Mouse (Mus musculus) kidney, embryonic 15.5 days (tissue): ENCODE results near the gene Pank2. TPM values are rescaled to one million over a fixed set of nuclear protein-coding genes. Genes with fewer than 3 reads are reported as not detected.
"Not testable (repeated sequence)": the region's sequence is repeated elsewhere in the genome, so short reads cannot be mapped to it uniquely, and the experiment has no call there.

ENCODE experiments used
- ATAC-seq: fragments of 200-750 bp; cut with Nextera tagmentation; replicated peaks from 2 replicates; pipeline ENCODE4 v1.8.0; 2017; ENCODE audit warnings: moderate TSS enrichment; ENCODE audit not compliant: low FRiP score
- H3K27ac ChIP-seq: fragments of 300-500 bp; sonication (generic); 2 replicates; pipeline ENCODE4 v1.5.1; 2015; ENCODE audit warnings: mild to moderate bottlenecking, inconsistent platforms
- H3K27me3 ChIP-seq: fragments of 300-500 bp; sonication (generic); 2 replicates; pipeline ENCODE4 v1.6.1; 2015; ENCODE audit warnings: inconsistent platforms
- H3K36me3 ChIP-seq: fragments of 300-500 bp; sonication (generic); 2 replicates; pipeline ENCODE4 v1.6.1; 2015; ENCODE audit warnings: inconsistent platforms
- H3K4me1 ChIP-seq: fragments of 300-500 bp; sonication (generic); 2 replicates; pipeline ENCODE4 v1.6.1; 2015; ENCODE audit warnings: inconsistent platforms
- H3K4me2 ChIP-seq: fragments of 300-500 bp; sonication (generic); 2 replicates; pipeline ENCODE4 v1.6.1; 2015; ENCODE audit warnings: moderate library complexity, mild to moderate bottlenecking, inconsistent platforms
- H3K4me3 ChIP-seq: fragments of 300-500 bp; sonication (generic); replicated peaks from 2 replicates; pipeline ENCODE4 v1.5.1; 2015; ENCODE audit warnings: mild to moderate bottlenecking, inconsistent platforms
- H3K9ac ChIP-seq: fragments of 300-500 bp; sonication (generic); 2 replicates; pipeline ENCODE4 v1.6.1; 2015; ENCODE audit warnings: mild to moderate bottlenecking, inconsistent platforms
- H3K9me3 ChIP-seq: fragments of 300-500 bp; sonication (generic); replicated peaks from 2 replicates; pipeline ENCODE4 v1.6.1; 2016; ENCODE audit warnings: inconsistent platforms
- WGBS: fragments of 180-500 bp; shearing (Covaris S2); methylation state at CpG from one replicate; pipeline ENCODE4 v1.1.7; 2015; ENCODE audit warnings: mixed read lengths; 5-methylcytosine and 5-hydroxymethylcytosine counted together
- polyA plus RNA-seq: library from polyadenylated mRNA; unstranded; fragments of >200 nt; fragmentation: Nextera tagmentation; extraction: Ambion mirVana; gene quantifications from 2 replicates; pipeline ENCODE4 v1.2.1, GENCODE M21; 2015

Pank2 gene
- polyA plus RNA-seq, 1 experiment from 2014 or later = 38.3 TPM

GRCm38 (mm10) chr2:131304497-131304896, 42.2 kb downstream of the Pank2 start:
- Histone ChIP-seq H3K27ac (no peak overlapping the region), H3K4me3 (no peak overlapping the region), H3K4me1 (no peaks in the 10 kb centered on the region), H3K9me3 (no peaks in the 10 kb centered on the region), H3K36me3 (peaks cover 14% of the 10 kb centered on the region), H3K4me2 (no peak overlapping the region), H3K27me3 (no peaks in the 10 kb centered on the region), H3K9ac (no peak overlapping the region)
- ATAC-seq = no peak
- 80% methylated on average over 9 of the region's 9 CpGs for WGBS

- not testable (repeated sequence) for H3K27me3 ChIP-seq, H3K27ac ChIP-seq, H3K9ac ChIP-seq, H3K9me3 ChIP-seq, H3K4me1 ChIP-seq, H3K4me2 ChIP-seq, ATAC-seq, H3K4me3 ChIP-seq
- peaks cover 11% of the 10 kb centered on the region for H3K36me3 ChIP-seq
- 89% methylated on average over 1 of the region's 1 CpGs for WGBS
Measured at GRCm38 (mm10) chr2:131305226-131305625, 42.9 kb downstream of the Pank2 start.

- WGBS = 80% methylated on average over 5 of the region's 5 CpGs
- ATAC-seq = no peak
Measured at GRCm38 (mm10) chr2:131307391-131307790, 45.1 kb downstream of the Pank2 start.

GRCm38 (mm10) chr2:131307822-131308221, 45.5 kb downstream of the Pank2 start:
- WGBS = 81% methylated on average over 2 of the region's 2 CpGs
- Histone ChIP-seq H3K9ac (no peak overlapping the region), H3K36me3 (peaks cover 11% of the 10 kb centered on the region), H3K4me3 (no peak overlapping the region), H3K27me3 (no peaks in the 10 kb centered on the region), H3K27ac (no peak overlapping the region), H3K4me1 (no peaks in the 10 kb centered on the region), H3K9me3 (no peaks in the 10 kb centered on the region), H3K4me2 (no peak overlapping the region)
- ATAC-seq = no peak

More at GRCm38 (mm10) chr2:131307391-131307790, 45.1 kb downstream of the Pank2 start:
- Histone ChIP-seq H3K27ac (no peak overlapping the region), H3K27me3 (no peaks in the 10 kb centered on the region), H3K4me1 (no peaks in the 10 kb centered on the region), H3K36me3 (peaks cover 11% of the 10 kb centered on the region), H3K9ac (no peak overlapping the region), H3K4me2 (no peak overlapping the region), H3K4me3 (no peak overlapping the region), H3K9me3 (no peaks in the 10 kb centered on the region)

GRCm38 (mm10) chr2:131309296-131309695, 47.0 kb downstream of the Pank2 start:
- 60% methylated on average over 6 of the region's 6 CpGs for WGBS
- Histone ChIP-seq H3K27ac (no peak overlapping the region), H3K36me3 (no peaks in the 10 kb centered on the region), H3K4me2 (no peak overlapping the region), H3K9me3 (no peaks in the 10 kb centered on the region), H3K27me3 (no peaks in the 10 kb centered on the region), H3K4me3 (no peak overlapping the region), H3K9ac (no peak overlapping the region), H3K4me1 (no peaks in the 10 kb centered on the region)
- ATAC-seq = no peak

- Histone ChIP-seq H3K9me3 (no peaks in the 10 kb centered on the region), H3K27ac (no peak overlapping the region), H3K27me3 (no peaks in the 10 kb centered on the region), H3K4me1 (no peaks in the 10 kb centered on the region), H3K9ac (no peak overlapping the region), H3K36me3 (no peaks in the 10 kb centered on the region), H3K4me2 (no peak overlapping the region), H3K4me3 (no peak overlapping the region)
- no peak for ATAC-seq
- 83% methylated on average over 2 of the region's 2 CpGs for WGBS
Measured at GRCm38 (mm10) chr2:131316167-131316566, 53.9 kb downstream of the Pank2 start.

GRCm38 (mm10) chr2:131319401-131319800, 57.1 kb downstream of the Pank2 start:
- H3K4me1 ChIP-seq = no peaks in the 10 kb centered on the region
- H3K27ac ChIP-seq = no peak overlapping the region
- H3K4me2 ChIP-seq = no peak overlapping the region
- H3K9ac ChIP-seq = no peak overlapping the region
- H3K36me3 ChIP-seq = no peaks in the 10 kb centered on the region
- ATAC-seq = no peak
- H3K4me3 ChIP-seq = no peak overlapping the region
- H3K9me3 ChIP-seq = no peaks in the 10 kb centered on the region
- no peaks in the 10 kb centered on the region for H3K27me3 ChIP-seq
- 87% methylated on average over 6 of the region's 6 CpGs for WGBS

- H3K4me2 ChIP-seq, H3K27ac ChIP-seq, H3K9me3 ChIP-seq, H3K27me3 ChIP-seq, H3K4me3 ChIP-seq, ATAC-seq, H3K4me1 ChIP-seq, H3K36me3 ChIP-seq, H3K9ac ChIP-seq: not testable (repeated sequence)
- 40% methylated on average over 3 of the region's 3 CpGs for WGBS
Measured at GRCm38 (mm10) chr2:131321192-131321591, 58.9 kb downstream of the Pank2 start.

GRCm38 (mm10) chr2:131323675-131324074, 61.4 kb downstream of the Pank2 start:
- H3K4me1 ChIP-seq = no peaks in the 10 kb centered on the region
- no peak overlapping the region for H3K27ac ChIP-seq
- no peak overlapping the region for H3K4me2 ChIP-seq
- H3K4me3 ChIP-seq = no peak overlapping the region
- H3K9me3 ChIP-seq = no peaks in the 10 kb centered on the region
- H3K36me3 ChIP-seq = no peaks in the 10 kb centered on the region
- no peak overlapping the region for H3K9ac ChIP-seq
- 76% methylated on average over 1 of the region's 1 CpGs for WGBS
- no peaks in the 10 kb centered on the region for H3K27me3 ChIP-seq
- no peak for ATAC-seq

- Histone ChIP-seq H3K9me3 (no peaks in the 10 kb centered on the region), H3K27me3 (no peaks in the 10 kb centered on the region), H3K9ac (no peak overlapping the region), H3K27ac (no peak overlapping the region), H3K4me2 (no peak overlapping the region), H3K36me3 (no peaks in the 10 kb centered on the region), H3K4me1 (no peaks in the 10 kb centered on the region), H3K4me3 (no peak overlapping the region)
- WGBS = 64% methylated on average over 3 of the region's 3 CpGs
- ATAC-seq = no peak
Measured at GRCm38 (mm10) chr2:131326044-131326443, 63.7 kb downstream of the Pank2 start.

GRCm38 (mm10) chr2:131328981-131329380, 66.7 kb downstream of the Pank2 start:
- no peak for ATAC-seq
- WGBS = 89% methylated on average over 1 of the region's 1 CpGs

GRCm38 (mm10) chr2:131330548-131330947, 68.3 kb downstream of the Pank2 start:
- Histone ChIP-seq H3K36me3 (no peaks in the 10 kb centered on the region), H3K27ac (no peak overlapping the region), H3K27me3 (no peaks in the 10 kb centered on the region), H3K4me1 (no peaks in the 10 kb centered on the region), H3K4me2 (no peak overlapping the region), H3K9ac (no peak overlapping the region), H3K9me3 (no peaks in the 10 kb centered on the region), H3K4me3 (no peak overlapping the region)
- WGBS = 86% methylated on average over 3 of the region's 3 CpGs
- ATAC-seq = no peak

More at GRCm38 (mm10) chr2:131328981-131329380, 66.7 kb downstream of the Pank2 start:
- Histone ChIP-seq H3K9ac (no peak overlapping the region), H3K4me3 (no peak overlapping the region), H3K4me2 (no peak overlapping the region), H3K4me1 (no peaks in the 10 kb centered on the region), H3K9me3 (no peaks in the 10 kb centered on the region), H3K27ac (no peak overlapping the region), H3K27me3 (no peaks in the 10 kb centered on the region), H3K36me3 (no peaks in the 10 kb centered on the region)

GRCm38 (mm10) chr2:131337602-131338001, 75.3 kb downstream of the Pank2 start:
- Histone ChIP-seq H3K27me3 (no peaks in the 10 kb centered on the region), H3K4me3 (no peak overlapping the region), H3K4me2 (no peak overlapping the region), H3K27ac (no peak overlapping the region), H3K36me3 (no peaks in the 10 kb centered on the region), H3K9me3 (no peaks in the 10 kb centered on the region), H3K9ac (no peak overlapping the region), H3K4me1 (0 out of 2 replicates have a peak, but pooled peaks cover 5% of the 10 kb centered on the region)
- no peak for ATAC-seq
- WGBS = 74% methylated on average over 6 of the region's 6 CpGs
